Mouse (Mus musculus) cerebellum, adult 2 months (tissue): ENCODE measurements around the gene Vac14. TPM values are rescaled to one million over a fixed set of nuclear protein-coding genes. Genes with fewer than 3 reads are reported as not detected.

Experiments
- DNase-seq, 2 experiments: peaks; one replicate each; pipeline ENCODE4 v3.0.0; 2021
- H3K27ac ChIP-seq: fragments of 200-500 bp; 2 replicates; pipeline ENCODE4 v1.5.1; 2012; ENCODE audit warnings: low read length, control low read depth, inconsistent platforms; ENCODE audit not compliant: insufficient read depth
- H3K27me3 ChIP-seq: fragments of 200-500 bp; 2 replicates; pipeline ENCODE4 v1.6.1; 2012; ENCODE audit warnings: inconsistent platforms, mild to moderate bottlenecking, low read length, moderate library complexity; ENCODE audit not compliant: control insufficient read depth, insufficient read depth
- H3K4me1 ChIP-seq: fragments of 200-500 bp; 2 replicates; pipeline ENCODE4 v1.6.1; 2011; ENCODE audit warnings: low read length; ENCODE audit not compliant: control insufficient read depth, insufficient read depth
- H3K4me3 ChIP-seq: fragments of 200-500 bp; replicated peaks from 2 replicates; pipeline ENCODE3; 2011; ENCODE audit warnings: mild to moderate bottlenecking, low read depth, low read length, control low read depth; ENCODE audit not compliant: insufficient read depth
- CTCF ChIP-seq: fragments of 200-500 bp; IDR thresholded peaks from 2 replicates; pipeline ENCODE4 v1.5.1; 2011; ENCODE audit warnings: low read depth, mild to moderate bottlenecking, control low read depth, low read length, moderate library complexity, borderline replicate concordance; ENCODE audit not compliant: insufficient read depth
- POLR2A ChIP-seq: fragments of 200-500 bp; IDR thresholded peaks from 2 replicates; pipeline ENCODE4 v1.6.1; 2011; ENCODE audit warnings: low read length, control low read depth, borderline replicate concordance; ENCODE audit not compliant: insufficient read depth
- WGBS: fragments of 180-500 bp; shearing (Covaris S2); methylation state at CpG from one replicate; pipeline ENCODE4 v1.1.7; 2018; 5-methylcytosine and 5-hydroxymethylcytosine counted together
- polyA plus RNA-seq: library from polyadenylated mRNA; depleted of rRNA; stranded (reverse); fragments of >200 nt; gene quantifications from 2 replicates; pipeline ENCODE4 v1.2.3, GENCODE M21; 2012

Gene Vac14
- polyA plus RNA-seq, 1 experiment = 37.6 TPM

DNA sequence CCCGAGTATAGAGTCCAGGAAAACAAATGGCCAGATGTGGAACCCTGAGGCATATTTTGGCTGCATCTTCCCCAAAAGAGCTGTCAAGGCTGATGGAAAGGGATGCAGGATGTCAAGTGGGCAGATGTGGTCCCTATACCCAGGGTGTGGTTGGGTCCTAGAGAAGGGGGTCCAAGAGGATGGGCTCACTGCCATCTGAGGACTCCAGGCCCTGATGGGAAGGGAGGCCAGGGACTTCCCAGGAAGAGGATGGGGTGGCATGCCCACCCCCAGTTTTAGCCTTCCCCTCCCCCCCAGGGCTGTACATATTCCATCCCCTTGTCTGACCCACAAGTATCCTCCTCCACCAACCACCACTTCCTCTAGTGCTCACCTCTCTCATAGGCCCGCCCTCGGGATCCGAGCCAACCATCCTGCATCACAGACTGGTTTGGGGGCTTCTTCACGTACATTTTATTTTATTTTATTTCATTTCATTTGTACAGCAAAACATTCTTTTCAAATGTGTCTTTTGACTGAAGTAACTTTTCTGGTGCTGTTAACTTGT lies 122.3 kb downstream of the Vac14 start:
- TF ChIP-seq CTCF (no peak), POLR2A (no peak)
- DNase-seq = peak in 1 of 2 experiments; percentile 27
- Histone ChIP-seq H3K27ac (no peak overlapping the region), H3K27me3 (no peaks in the 10 kb centered on the region), H3K4me3 (no peak overlapping the region), H3K4me1 (peaks cover 15% of the 10 kb centered on the region)
- WGBS = 80% methylated on average over 5 of the region's 5 CpGs

DNA sequence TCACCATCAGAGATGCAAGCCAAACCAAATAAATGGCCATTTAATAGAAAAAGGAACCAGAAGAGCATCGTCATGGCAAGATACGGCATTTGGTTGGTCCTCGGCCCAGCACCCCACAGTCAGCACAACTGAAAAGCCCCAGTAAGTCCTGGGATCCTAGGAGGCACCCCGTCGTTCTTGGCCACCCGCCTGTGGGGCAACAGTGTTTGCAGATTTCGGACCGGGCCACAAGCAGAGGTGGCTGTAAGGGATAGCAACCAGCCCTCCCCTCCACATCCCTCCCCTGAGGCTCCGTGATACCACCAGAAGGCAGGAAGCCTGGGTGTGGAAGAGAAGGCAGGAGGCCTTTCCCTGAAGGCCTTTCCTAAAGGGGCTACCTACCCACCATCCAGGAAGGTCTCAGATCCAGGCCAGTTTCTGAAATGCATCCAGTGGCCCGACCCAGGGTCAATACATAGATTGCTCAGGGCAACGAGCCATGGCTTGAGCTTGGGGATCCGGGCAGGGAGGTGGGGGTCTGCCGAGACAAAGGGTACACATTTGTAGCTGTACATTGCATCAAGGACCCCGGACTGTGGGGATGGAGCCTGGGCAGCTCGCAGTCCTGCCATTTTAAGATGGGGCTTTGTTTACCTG lies 123.5 kb downstream of the Vac14 start:
- DNase-seq = peak in 1 of 2 experiments; percentile 37
- TF ChIP-seq POLR2A (no peak), CTCF (no peak)
- H3K4me3 ChIP-seq = no peak overlapping the region
- 34% methylated on average over 15 of the region's 15 CpGs for WGBS
- no peaks in the 10 kb centered on the region for H3K27me3 ChIP-seq
- H3K27ac ChIP-seq = no peak overlapping the region
- peaks cover 15% of the 10 kb centered on the region for H3K4me1 ChIP-seq

DNA sequence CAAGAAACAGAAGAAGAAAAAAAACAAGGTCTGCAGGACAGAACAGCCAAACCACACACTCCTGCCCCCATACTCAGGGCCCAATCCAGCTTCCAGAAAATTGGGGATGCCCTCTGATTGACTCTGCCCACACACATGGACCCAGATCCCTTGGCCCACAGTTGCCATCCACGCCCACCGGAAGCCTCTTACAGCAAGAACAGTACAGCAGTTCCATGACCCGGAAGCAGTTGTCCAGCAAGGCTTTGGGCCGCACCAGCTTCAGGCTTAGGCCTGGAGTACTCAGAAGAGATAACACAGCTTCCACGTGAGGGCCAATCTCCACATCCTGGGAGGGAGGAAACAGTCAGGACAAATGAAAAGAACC lies 124.0 kb downstream of the Vac14 start:
- Histone ChIP-seq H3K27ac (no peak overlapping the region), H3K27me3 (no peaks in the 10 kb centered on the region), H3K4me3 (no peak overlapping the region), H3K4me1 (peaks cover 15% of the 10 kb centered on the region)
- TF ChIP-seq CTCF = no peak
- WGBS = 86% methylated on average over 5 of the region's 5 CpGs
- peak in 1 of 2 experiments; percentile 30 for DNase-seq

DNA sequence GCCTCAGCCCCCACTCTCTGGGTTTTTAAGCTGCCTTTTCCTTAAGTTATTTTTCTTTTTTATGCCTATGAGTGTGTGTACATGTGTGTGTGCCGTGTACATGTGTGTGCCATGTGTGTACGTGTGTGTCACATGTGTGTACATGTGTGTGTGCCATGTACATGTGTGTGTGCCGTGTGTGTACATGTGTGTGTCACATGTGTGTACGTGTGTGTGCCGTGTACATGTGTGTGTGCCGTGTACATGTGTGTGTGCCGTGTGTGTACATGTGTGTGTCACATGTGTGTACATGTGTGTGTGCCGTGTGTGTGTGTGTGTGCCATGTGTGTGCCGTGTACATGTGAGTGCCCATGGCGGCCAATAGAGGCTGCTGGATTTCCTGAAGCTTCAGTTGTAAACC lies 126.8 kb downstream of the Vac14 start:
- DNase-seq = no peak
- 95% methylated on average over 10 of the region's 10 CpGs for WGBS
- no peak for TF ChIP-seq CTCF
- TF ChIP-seq POLR2A = no peak
- Histone ChIP-seq H3K27ac (no peak overlapping the region), H3K4me3 (no peak overlapping the region), H3K4me1 (peaks cover 9% of the 10 kb centered on the region), H3K27me3 (no peaks in the 10 kb centered on the region)

DNA sequence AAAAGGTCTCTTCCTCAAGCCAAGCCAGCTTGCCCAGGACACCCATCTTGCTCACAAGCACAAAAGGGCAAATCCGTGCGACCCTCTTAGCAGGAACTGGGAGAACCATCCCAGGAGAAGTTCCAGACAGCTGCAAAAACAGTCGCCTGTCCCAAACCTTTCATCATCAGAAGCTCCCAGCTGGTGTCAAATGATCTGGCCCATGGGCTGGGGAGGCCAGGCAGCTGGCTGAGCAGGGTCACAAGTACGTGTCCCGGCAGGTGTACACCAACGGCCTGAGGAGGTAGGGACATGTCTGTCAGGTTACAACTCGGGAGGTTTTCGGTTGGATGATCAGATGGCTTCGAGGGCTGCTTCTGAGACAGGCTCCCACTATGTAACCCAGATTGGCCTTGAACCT lies 128.3 kb downstream of the Vac14 start:
- no peak for TF ChIP-seq POLR2A
- no peak for TF ChIP-seq CTCF
- no peak for DNase-seq
- WGBS = 71% methylated on average over 9 of the region's 9 CpGs
- Histone ChIP-seq H3K4me3 (no peak overlapping the region), H3K4me1 (peaks cover 5% of the 10 kb centered on the region), H3K27me3 (no peaks in the 10 kb centered on the region), H3K27ac (no peak overlapping the region)

DNA sequence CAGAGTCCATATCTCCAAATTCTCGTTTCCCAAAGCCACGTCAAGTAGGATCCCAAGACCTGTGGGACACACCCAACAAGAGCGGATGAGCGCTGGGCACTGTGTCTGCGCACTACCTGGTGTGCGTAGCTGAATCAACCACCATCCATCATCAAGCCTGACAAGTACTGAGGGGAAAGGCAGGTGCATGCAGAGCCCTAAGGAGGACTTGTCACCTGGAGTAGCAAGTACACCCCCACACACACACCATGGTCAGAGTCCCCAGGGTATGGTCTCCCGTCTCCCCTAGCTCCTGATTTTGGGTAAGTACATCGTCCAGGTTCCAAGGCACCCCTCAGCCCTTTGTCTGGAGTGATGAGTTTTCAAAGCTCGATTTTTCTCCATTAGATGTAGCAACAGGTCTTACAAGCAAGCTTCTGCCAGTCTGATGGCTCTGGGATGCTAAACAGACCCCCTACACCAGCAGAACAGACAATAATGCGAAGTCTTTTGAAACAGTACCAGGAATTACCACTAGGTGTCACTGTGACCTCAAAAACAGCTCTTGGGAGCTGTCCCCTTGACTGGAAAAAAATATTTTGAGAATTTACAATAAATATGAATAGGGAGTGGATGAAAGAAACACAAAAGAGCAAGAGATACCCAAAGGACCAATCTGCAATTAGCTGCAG lies 131.2 kb downstream of the Vac14 start:
- WGBS = 59% methylated on average over 10 of the region's 10 CpGs
- H3K4me1 ChIP-seq = no peaks in the 10 kb centered on the region
- peak in 1 of 2 experiments; percentile 29 for DNase-seq
- H3K27ac ChIP-seq = no peak overlapping the region
- TF ChIP-seq CTCF = peak; percentile 46; the same call in 1 of the 2 replicates
- no peak for TF ChIP-seq POLR2A
- H3K4me3 ChIP-seq = no peak overlapping the region
- H3K27me3 ChIP-seq = no peaks in the 10 kb centered on the region

DNA sequence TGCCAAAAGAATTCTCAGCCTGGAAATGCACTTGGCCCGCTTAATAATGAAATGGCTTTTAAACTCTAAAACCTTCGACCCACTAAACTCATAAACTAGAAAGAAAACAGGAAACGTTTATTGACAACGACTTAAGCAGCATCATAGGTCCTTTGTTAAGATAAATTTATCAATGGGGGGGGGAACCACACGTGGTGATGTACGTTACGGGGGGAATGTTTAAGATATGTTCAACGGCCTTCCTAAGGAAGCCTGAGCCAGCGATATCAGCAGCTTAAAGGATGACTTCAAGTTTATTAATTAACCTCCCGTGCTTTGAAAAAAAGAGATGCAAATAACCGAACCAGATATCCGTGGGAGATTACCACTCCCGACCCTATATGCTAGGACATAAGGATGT lies 131.9 kb downstream of the Vac14 start:
- no peaks in the 10 kb centered on the region for H3K4me1 ChIP-seq
- no peak overlapping the region for H3K27ac ChIP-seq
- H3K4me3 ChIP-seq = no peak overlapping the region
- TF ChIP-seq POLR2A (no peak), CTCF (no peak)
- WGBS = 42% methylated on average over 13 of the region's 13 CpGs
- no peaks in the 10 kb centered on the region for H3K27me3 ChIP-seq
- no peak for DNase-seq

DNA sequence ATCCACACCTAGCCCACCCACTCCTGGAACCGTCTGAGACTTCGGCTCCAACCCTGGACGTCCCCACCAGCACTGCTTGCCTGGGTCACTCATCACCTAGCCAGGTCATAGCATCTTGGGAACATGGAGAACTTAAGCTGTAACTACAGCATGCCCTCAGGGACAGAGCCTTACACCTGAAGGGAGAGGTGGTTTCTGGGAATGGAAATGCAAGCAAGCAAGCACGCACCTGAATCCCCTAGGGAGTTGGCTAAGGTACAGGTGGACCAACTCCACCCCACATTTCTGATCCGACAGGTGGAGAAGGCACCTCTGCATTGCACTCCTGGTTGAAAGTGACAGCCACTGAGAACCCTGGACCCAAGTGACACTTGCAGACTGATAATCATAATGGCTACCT lies 133.1 kb downstream of the Vac14 start:
- no peaks in the 10 kb centered on the region for H3K4me1 ChIP-seq
- no peaks in the 10 kb centered on the region for H3K27me3 ChIP-seq
- H3K27ac ChIP-seq = no peak overlapping the region
- TF ChIP-seq POLR2A = no peak
- no peak for TF ChIP-seq CTCF
- H3K4me3 ChIP-seq = no peak overlapping the region
- 87% methylated on average over 5 of the region's 5 CpGs for WGBS
- no peak for DNase-seq
